Mouse (Mus musculus) cerebral cortex, adult 2 months (tissue): ENCODE results near the gene Gm20738.

Experiments
- WGBS: fragments of 180-500 bp; shearing (Covaris S2); methylation state at CpG from one replicate; pipeline ENCODE4 v1.1.7; 2018; 5-methylcytosine and 5-hydroxymethylcytosine counted together

The Gm20738 gene

DNA sequence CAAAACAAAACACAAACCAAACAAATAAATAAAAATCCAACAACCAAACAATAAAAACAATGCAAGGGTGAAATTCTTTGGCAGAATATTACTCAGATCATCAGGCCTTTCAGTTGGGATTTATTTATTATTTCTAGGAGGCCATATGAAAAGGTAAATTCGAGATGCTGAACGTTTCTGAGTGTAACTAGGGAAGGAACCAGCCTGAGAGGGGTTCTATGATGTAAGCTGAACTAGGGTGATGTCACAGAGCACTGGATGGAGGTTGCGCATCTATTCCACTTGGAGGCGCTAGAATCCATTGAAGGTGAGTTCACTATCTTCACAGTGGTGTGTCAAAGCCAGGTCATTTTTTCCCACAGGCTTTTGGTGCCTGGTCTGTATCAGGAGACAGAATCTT lies at the start of gene Gm20738:
TSS of gene Gm20738 (plus strand) at position 301 of the 400 bp plus-strand sequence.
- 92% methylated on average over 2 of the region's 4 CpGs for WGBS
